Mouse (Mus musculus) myocyte (in vitro differentiated cells): Measurements from ENCODE around the gene Sepsecs.

Experiments
- MYOD1 ChIP-seq, 3 experiments: IDR thresholded peaks; one replicate each; pipeline ENCODE4 v1.6.1; 2011; ENCODE audit warnings: control low read depth in 2 of 3, low read depth in 2 of 3, mild to moderate bottlenecking in 2 of 3, moderate library complexity in 1 of 3; ENCODE audit not compliant: insufficient read length in 2 of 3, control insufficient read depth in 1 of 3
- POLR2A ChIP-seq: IDR thresholded peaks from one replicate; pipeline ENCODE4 v1.6.1; 2011; ENCODE audit warnings: low read depth, mild to moderate bottlenecking, control low read depth, moderate library complexity; ENCODE audit not compliant: insufficient read length

- TF ChIP-seq POLR2A (no peak), MYOD1 (IDR thresholded peaks at IDR 0.05; ENCODE audit: control insufficient read depth in 1 of 3, insufficient read length in 2 of 3, low read depth in 2 of 3) (no peak)
These were observed 9.1 kb upstream of the Sepsecs start for GRCm38 (mm10) chr5:52678498-52679070.
